Mouse (Mus musculus): ENCODE measurements around the gene Tmem263.

Tmem263 gene

GRCm38 (mm10) chr10:85102247-85103084 is at the start of gene Tmem263, which contains the start of gene Fhl4:
Gene Tmem263 (plus strand): TSS chr10:85102627.
Gene Fhl4 (minus strand): TSS chr10:85102495.
- DNase-seq = peak; percentile 74 to 79

- DNase-seq = no peak
These were observed 47.6 kb upstream of the Tmem263 start for GRCm38 (mm10) chr10:85054876-85055275.

- DNase-seq = no peak
These were observed 30.7 kb upstream of the Tmem263 start for GRCm38 (mm10) chr10:85071605-85072152.

- DNase-seq = no peak
These were observed 586 bp upstream of the Tmem263 start for GRCm38 (mm10) chr10:85101841-85102240.

GRCm38 (mm10) chr10:85103085-85103885 is 858 bp downstream of the Tmem263 start:
- DNase-seq = peak; percentile 20 to 39

GRCm38 (mm10) chr10:85114409-85114808 is 12.0 kb downstream of the Tmem263 start:
- no peak for DNase-seq

- no peak for DNase-seq
These were observed 22.8 kb downstream of the Tmem263 start for GRCm38 (mm10) chr10:85125184-85125583.

GRCm38 (mm10) chr10:85127395-85128287 is 25.2 kb downstream of the Tmem263 start, which contains the start of gene Mterf2:
Gene Mterf2 (minus strand): TSS chr10:85128027.
- DNase-seq = peak; percentile 89 to 92

GRCm38 (mm10) chr10:85128453-85128852 is 26.0 kb downstream of the Tmem263 start:
- DNase-seq = peak; percentile 77 to 79

GRCm38 (mm10) chr10:85136573-85136972 is 34.1 kb downstream of the Tmem263 start:
- DNase-seq = no peak

- DNase-seq = no peak
These were observed 39.0 kb downstream of the Tmem263 start for GRCm38 (mm10) chr10:85141465-85141864.

- DNase-seq = no peak
These were observed 43.9 kb downstream of the Tmem263 start for GRCm38 (mm10) chr10:85146282-85146681.

- DNase-seq = no peak
These were observed 46.8 kb downstream of the Tmem263 start for GRCm38 (mm10) chr10:85149226-85149625.

- DNase-seq = peak; percentile 69 to 70
These were observed 51.8 kb downstream of the Tmem263 start for GRCm38 (mm10) chr10:85154195-85154594.

GRCm38 (mm10) chr10:85157451-85157850 is 55.0 kb downstream of the Tmem263 start:
- DNase-seq = no peak

- DNase-seq = no peak
These were observed 57.7 kb downstream of the Tmem263 start for GRCm38 (mm10) chr10:85159989-85160619.

GRCm38 (mm10) chr10:85161745-85162351 is 59.4 kb downstream of the Tmem263 start:
- no peak for DNase-seq

- no peak for DNase-seq
These were observed 62.4 kb downstream of the Tmem263 start for GRCm38 (mm10) chr10:85164791-85165190.

- DNase-seq = no peak
These were observed 62.9 kb downstream of the Tmem263 start for GRCm38 (mm10) chr10:85165306-85165705.
